Mouse (Mus musculus): Measurements from ENCODE around the gene Tdg. TPM values are rescaled to one million over a fixed set of nuclear protein-coding genes. Genes with fewer than 3 reads are reported as not detected.
"Not testable (repeated sequence)": the region's sequence is repeated elsewhere in the genome, so short reads cannot be mapped to it uniquely, and the experiment has no call there.

Gene Tdg
- polyA plus RNA-seq (2015; fragmentation: Nextera tagmentation; extraction: Ambion mirVana): 59.4 and 73.4 TPM in 2 replicates

GRCm38 (mm10) chr10:82629586-82630255, at the start of gene Tdg:
Gene Tdg (plus strand): TSS chr10:82629828.
- H3K4me2 ChIP-seq: peak within 1 kb of the TSS; percentile 92
- WGBS: under 1% methylated on average over 61 of the region's 78 CpGs
- peak; percentile 98 for ATAC-seq (replicated peaks; ENCODE audit: insufficient number of reproducible peaks, insufficient read depth, low FRiP score, low read depth)
- H3K36me3 ChIP-seq: peaks cover 10% of the 10 kb centered on the region; the same call in 1 of the 2 replicates
- not testable (repeated sequence) for H3K9me3 ChIP-seq (replicated peaks); H3K27me3 ChIP-seq
- H3K4me3 ChIP-seq: peak within 1 kb of the TSS; percentile 89
- peaks cover 17% of the 10 kb centered on the region for H3K4me1 ChIP-seq (replicated peaks)
- H3K9ac ChIP-seq: peak within 1 kb of the TSS; percentile 85
- peak within 1 kb of the TSS; percentile 95 for H3K27ac ChIP-seq

DNA sequence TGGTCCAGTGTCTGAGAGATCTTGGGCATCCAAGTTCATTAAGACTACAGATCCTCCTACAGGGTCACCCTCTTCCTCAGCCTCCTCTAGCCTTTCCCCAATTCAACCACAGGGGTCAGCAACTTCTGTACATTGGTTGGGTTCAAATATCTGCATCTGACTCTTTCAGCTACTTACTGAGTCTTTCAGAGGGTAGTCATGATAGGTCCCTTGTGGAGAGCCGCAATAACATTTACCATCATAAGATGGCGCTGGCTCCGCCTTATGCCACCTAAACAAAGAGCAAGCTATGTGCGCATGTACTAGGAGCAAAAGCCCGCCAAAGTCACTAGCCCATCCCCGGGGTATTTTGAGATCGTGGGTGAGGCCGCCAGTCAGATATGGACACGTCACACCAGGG, 40.0 kb upstream of the Tdg start:
- not testable (repeated sequence) for H3K4me1 ChIP-seq (replicated peaks); H3K36me3 ChIP-seq; H3K27me3 ChIP-seq; H3K4me3 ChIP-seq; H3K4me2 ChIP-seq; H3K27ac ChIP-seq; H3K9ac ChIP-seq; ATAC-seq (replicated peaks; ENCODE audit: insufficient number of reproducible peaks, insufficient read depth, low FRiP score, low read depth); H3K9me3 ChIP-seq (replicated peaks)
- WGBS: 74% methylated on average over 9 of the region's 9 CpGs

DNA sequence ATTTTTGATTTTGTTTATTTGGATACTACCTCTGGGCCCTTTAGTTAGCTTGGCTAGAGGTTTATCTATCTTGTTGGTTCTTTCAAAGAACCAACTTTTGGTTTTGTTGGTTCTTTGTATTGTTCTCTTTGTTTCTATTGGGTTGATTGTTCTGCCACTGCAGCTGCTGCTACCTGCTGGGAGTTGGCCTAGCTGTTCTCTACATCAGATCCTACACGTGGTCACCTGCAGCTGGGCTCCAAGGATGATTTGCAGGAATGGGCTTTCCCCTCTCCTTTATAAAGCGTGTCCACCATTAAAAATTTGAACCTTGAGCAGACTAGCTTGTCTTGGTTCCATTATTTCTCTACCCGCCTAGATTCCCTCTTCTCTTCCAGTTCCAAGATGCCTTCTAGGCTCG, 35.2 kb upstream of the Tdg start:
- H3K4me3 ChIP-seq; H3K9ac ChIP-seq; ATAC-seq (replicated peaks; ENCODE audit: insufficient number of reproducible peaks, insufficient read depth, low FRiP score, low read depth); H3K36me3 ChIP-seq; H3K4me2 ChIP-seq; H3K9me3 ChIP-seq (replicated peaks); H3K27ac ChIP-seq; H3K4me1 ChIP-seq (replicated peaks); H3K27me3 ChIP-seq: not testable (repeated sequence)
- WGBS: 60% methylated on average over 4 of the region's 4 CpGs

- no peak overlapping the region for H3K27ac ChIP-seq
- no peak for ATAC-seq (replicated peaks; ENCODE audit: insufficient number of reproducible peaks, insufficient read depth, low FRiP score, low read depth)
- WGBS: 27% methylated on average over 9 of the region's 9 CpGs
Measured at GRCm38 (mm10) chr10:82622235-82622634, 7.4 kb upstream of the Tdg start.

GRCm38 (mm10) chr10:82622671-82623552, 6.7 kb upstream of the Tdg start, which contains the start of gene 1190007I07Rik:
Gene 1190007I07Rik (minus strand): TSS chr10:82623228.
- Histone ChIP-seq H3K9ac (peak within 1 kb of the TSS; percentile 90), H3K9me3 (replicated peaks) (no peaks in the 10 kb centered on the region), H3K27me3 (no peaks in the 10 kb centered on the region), H3K4me2 (peak within 1 kb of the TSS; percentile 72), H3K4me3 (peak within 1 kb of the TSS; percentile 90), H3K27ac (peak within 1 kb of the TSS; percentile 94), H3K36me3 (no peaks in the 10 kb centered on the region), H3K4me1 (replicated peaks) (peaks cover 10% of the 10 kb centered on the region)
- peak; percentile 90 for ATAC-seq (replicated peaks; ENCODE audit: insufficient number of reproducible peaks, insufficient read depth, low FRiP score, low read depth)
- WGBS: under 1% methylated on average over 60 of the region's 61 CpGs

More at GRCm38 (mm10) chr10:82622235-82622634, 7.4 kb upstream of the Tdg start:
- Histone ChIP-seq H3K9ac (peak overlapping the region; percentile 90), H3K4me2 (peak overlapping the region; percentile 72), H3K36me3 (no peaks in the 10 kb centered on the region; the same call in 1 of the 2 replicates), H3K9me3 (replicated peaks) (no peaks in the 10 kb centered on the region), H3K4me3 (peak overlapping the region; percentile 90), H3K27me3 (no peaks in the 10 kb centered on the region), H3K4me1 (replicated peaks) (peaks cover 10% of the 10 kb centered on the region)

- Histone ChIP-seq H3K27ac (peak overlapping the region; percentile 94), H3K4me2 (peak overlapping the region; percentile 72), H3K4me3 (peak overlapping the region; percentile 90), H3K9ac (peak overlapping the region; percentile 90)
- not testable (repeated sequence) for H3K36me3 ChIP-seq; H3K9me3 ChIP-seq (replicated peaks); ATAC-seq (replicated peaks; ENCODE audit: insufficient number of reproducible peaks, insufficient read depth, low FRiP score, low read depth); H3K4me1 ChIP-seq (replicated peaks); H3K27me3 ChIP-seq
- WGBS: 11% methylated on average over 2 of the region's 2 CpGs
Measured at GRCm38 (mm10) chr10:82623553-82623932, 6.1 kb upstream of the Tdg start.

- 7% methylated on average over 11 of the region's 11 CpGs for WGBS
- peak overlapping the region; percentile 85 for H3K9ac ChIP-seq
- peaks cover 17% of the 10 kb centered on the region for H3K4me1 ChIP-seq (replicated peaks)
- peaks cover 10% of the 10 kb centered on the region; the same call in 1 of the 2 replicates for H3K36me3 ChIP-seq
- peak; percentile 21 for ATAC-seq (replicated peaks; ENCODE audit: insufficient number of reproducible peaks, insufficient read depth, low FRiP score, low read depth)
- peak overlapping the region; percentile 89 for H3K4me3 ChIP-seq
- no peaks in the 10 kb centered on the region for H3K9me3 ChIP-seq (replicated peaks)
- H3K27ac ChIP-seq: peak overlapping the region; percentile 95
- H3K27me3 ChIP-seq: no peaks in the 10 kb centered on the region
- peak overlapping the region; percentile 92 for H3K4me2 ChIP-seq
Measured at GRCm38 (mm10) chr10:82629111-82629585, 480 bp upstream of the Tdg start.

- Histone ChIP-seq H3K27ac (0 out of 2 replicates have a peak overlapping the region, but pooled peaks have one; percentile 95), H3K4me1 (replicated peaks) (peaks cover 17% of the 10 kb centered on the region), H3K9me3 (replicated peaks) (no peaks in the 10 kb centered on the region), H3K4me3 (peak overlapping the region; percentile 89), H3K9ac (peak overlapping the region; percentile 85), H3K4me2 (peak overlapping the region; percentile 61), H3K27me3 (no peaks in the 10 kb centered on the region), H3K36me3 (peaks cover 14% of the 10 kb centered on the region; the same call in 1 of the 2 replicates)
- 15% methylated on average over 7 of the region's 7 CpGs for WGBS
- ATAC-seq (replicated peaks; ENCODE audit: insufficient number of reproducible peaks, insufficient read depth, low FRiP score, low read depth): no peak
Measured at GRCm38 (mm10) chr10:82630497-82630896, 869 bp downstream of the Tdg start.

GRCm38 (mm10) chr10:82631133-82631532, 1.5 kb downstream of the Tdg start:
- 79% methylated on average over 7 of the region's 7 CpGs for WGBS
- Histone ChIP-seq H3K27ac (no peak overlapping the region), H3K9me3 (replicated peaks) (no peaks in the 10 kb centered on the region), H3K9ac (peak overlapping the region; percentile 14), H3K4me2 (peak overlapping the region; percentile 61), H3K4me1 (replicated peaks) (peaks cover 17% of the 10 kb centered on the region), H3K27me3 (no peaks in the 10 kb centered on the region), H3K36me3 (peaks cover 14% of the 10 kb centered on the region; the same call in 1 of the 2 replicates), H3K4me3 (peak overlapping the region; percentile 89)
- no peak for ATAC-seq (replicated peaks; ENCODE audit: insufficient number of reproducible peaks, insufficient read depth, low FRiP score, low read depth)

DNA sequence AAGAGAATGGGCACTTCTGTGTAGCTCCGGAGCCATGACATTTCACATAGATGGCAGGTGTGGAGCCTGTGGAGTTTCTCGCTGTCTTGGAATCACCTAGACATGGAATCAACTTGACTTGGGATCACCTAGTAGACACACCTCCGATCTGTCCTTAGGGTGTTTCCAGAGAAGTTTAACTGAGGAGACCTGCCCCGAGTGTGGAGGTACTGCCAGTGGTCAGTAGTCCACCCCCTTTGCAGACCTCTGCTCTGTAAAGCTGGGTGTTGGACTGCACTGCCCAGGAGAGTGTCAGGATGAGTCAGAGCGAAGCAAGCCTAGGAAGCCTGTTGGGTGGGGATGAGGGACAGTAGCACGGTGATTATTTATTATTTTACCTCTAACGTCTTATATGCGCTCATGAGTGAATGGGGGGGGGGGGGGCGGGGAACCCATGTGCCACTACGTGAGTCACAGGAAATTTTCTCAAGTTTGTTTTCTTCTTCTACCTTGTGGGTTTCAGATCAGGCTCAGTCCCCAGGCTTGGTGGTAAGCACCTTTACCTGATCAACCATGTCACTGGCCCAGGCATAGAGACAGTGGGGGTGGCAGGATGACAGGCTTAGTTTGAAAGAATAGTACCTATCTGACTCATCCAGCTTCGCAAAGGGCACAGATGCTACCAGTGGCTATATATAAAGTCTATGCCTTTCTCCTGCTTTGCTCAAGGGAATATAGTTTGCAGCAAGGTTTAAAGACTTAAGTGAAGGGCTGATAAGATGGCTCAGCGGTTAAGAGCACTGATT, 3.1 kb downstream of the Tdg start:
- 95% methylated on average over 12 of the region's 12 CpGs for WGBS
- Histone ChIP-seq H3K36me3 (peaks cover 18% of the 10 kb centered on the region), H3K4me3 (no peak overlapping the region), H3K9ac (no peak overlapping the region), H3K9me3 (replicated peaks) (no peaks in the 10 kb centered on the region), H3K27me3 (no peaks in the 10 kb centered on the region), H3K4me1 (replicated peaks) (peaks cover 17% of the 10 kb centered on the region), H3K27ac (no peak overlapping the region), H3K4me2 (no peak overlapping the region)
- ATAC-seq (replicated peaks; ENCODE audit: insufficient number of reproducible peaks, insufficient read depth, low FRiP score, low read depth): no peak

All from heart, embryonic 15.5 days (tissue).